Mouse (Mus musculus): ENCODE measurements around the gene Gcnt2.

DNA sequence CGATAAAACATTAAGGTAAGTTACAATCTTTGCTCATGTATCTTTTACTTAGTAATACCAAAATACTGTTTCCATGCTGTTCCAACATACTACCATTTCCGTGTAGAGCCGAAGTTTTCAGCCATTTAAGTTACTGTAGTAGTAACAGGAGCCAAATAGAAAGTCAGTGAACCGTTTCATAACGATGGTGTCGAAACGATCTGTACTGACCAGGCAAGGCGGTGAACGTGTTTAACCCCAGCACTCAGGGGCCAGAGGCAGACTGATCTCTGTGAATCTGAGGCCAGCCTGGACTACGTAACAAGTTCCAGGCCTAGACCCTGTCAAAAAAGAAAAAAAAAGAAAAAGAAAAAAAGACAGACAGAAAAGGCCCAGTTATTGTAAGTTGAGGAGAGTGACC lies 148.7 kb downstream of the Gcnt2 start:
- TF ChIP-seq CHD2 (IDR thresholded peaks at IDR 0.05; ENCODE audit: low read depth, low read length), result no peak
- TF ChIP-seq MAFK (IDR thresholded peaks at IDR 0.05; ENCODE audit: insufficient read depth, low read depth, low read length), result no peak
